Mouse (Mus musculus): Measurements from ENCODE around the gene Olfr547. TPM values are rescaled to one million over a fixed set of nuclear protein-coding genes. Genes with fewer than 3 reads are reported as not detected.
A peak's percentile ranks its signal among the peaks of the same experiment; 100 is the strongest.

The Olfr547 gene
- total and polyA plus RNA-seq, 3 experiments, result not detected

DNA sequence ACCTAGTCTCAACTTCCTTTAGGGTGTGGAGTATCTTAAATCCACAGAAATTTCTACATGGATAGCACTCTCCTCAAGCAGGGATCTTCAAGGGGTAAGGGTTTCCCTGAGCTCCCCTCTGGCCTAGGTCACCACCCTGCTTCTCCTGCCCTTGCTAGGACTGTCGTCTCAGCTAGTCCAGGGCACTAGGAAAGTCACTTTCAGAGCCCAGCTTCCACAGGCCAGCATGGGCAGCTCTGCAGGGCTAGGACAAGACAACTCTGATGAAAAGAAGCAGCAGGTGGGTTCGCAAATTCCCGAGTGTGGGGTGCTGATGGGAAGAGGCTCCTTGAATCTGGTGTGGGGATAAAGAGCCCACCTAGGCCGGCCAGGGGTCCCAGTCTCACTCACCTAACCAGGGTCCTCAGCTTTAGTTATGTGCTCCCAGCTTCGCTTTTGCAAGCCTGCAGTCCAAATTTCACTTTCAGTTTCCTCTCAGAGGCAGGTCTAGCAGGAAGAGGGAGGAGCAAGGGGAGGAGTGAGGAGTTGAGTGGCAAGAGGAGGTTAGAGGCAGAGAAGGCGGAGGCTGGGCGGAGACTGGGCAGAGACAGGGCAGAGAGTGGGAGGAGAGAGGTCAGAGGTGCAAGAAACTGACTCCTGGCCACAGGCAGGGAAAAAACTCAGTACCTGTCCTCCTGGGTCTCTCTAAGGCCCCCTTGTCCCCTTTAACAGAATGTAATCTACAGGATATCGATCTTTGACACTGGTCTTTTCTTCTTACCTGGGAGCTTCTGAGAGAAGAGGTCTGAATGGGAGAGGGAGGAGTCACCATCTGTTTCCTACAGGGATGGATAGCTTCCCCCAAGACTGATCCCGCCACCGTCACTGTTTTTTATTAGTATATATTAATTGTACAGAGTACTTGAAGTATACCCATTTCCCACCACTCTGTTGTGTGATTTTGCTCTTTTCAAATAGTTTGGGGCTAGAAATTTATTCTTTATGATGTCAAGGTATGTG lies 30.7 kb downstream of the Olfr547 start, which contains the start of gene Trim21 (continued):
- no peak for TF ChIP-seq JUND (conservative IDR thresholded peaks at IDR 0.05; ENCODE audit: low read depth, low read length)

DNA sequence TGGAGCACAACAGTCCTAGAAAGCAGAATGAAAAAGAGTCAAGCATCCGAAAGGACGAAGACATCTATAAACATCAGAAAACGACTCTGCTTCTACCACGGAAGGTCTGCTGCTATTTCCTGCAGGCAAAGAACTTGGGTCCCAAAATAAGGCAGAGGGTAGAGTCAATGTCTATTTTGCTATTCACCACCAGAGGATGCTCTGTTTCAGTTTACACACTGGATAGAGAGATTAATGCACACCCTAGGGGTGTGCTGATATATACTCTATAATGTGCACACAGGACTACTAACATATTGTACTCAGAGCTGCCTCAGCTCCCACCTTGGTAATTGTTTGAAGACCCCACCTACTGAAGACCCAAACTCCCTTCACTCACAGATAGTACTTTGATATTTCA lies 31.7 kb downstream of the Olfr547 start:
- Histone ChIP-seq H3K79me2 (replicated peaks; ENCODE audit: control insufficient read depth, extremely low read depth, insufficient read depth, poor library complexity, severe bottlenecking) (no peaks in the 10 kb centered on the region; the same call in 1 of the 2 replicates), H3K4me2 (ENCODE audit: insufficient read depth, low read depth, poor library complexity, severe bottlenecking) (no peak overlapping the region), H3K27ac (ENCODE audit: insufficient read depth, low read depth) (no peak overlapping the region), H3K4me3 (replicated peaks in 1 of 3; ENCODE audit: low read depth in 2 of 3, low read length in 2 of 3, poor library complexity in 1 of 3) (no peak overlapping the region), H3K9me3 (replicated peaks; ENCODE audit: low read length) (no peaks in the 10 kb centered on the region), H3K27me3 (replicated peaks) (no peaks in the 10 kb centered on the region), H3K9ac (ENCODE audit: insufficient read depth, low read depth) (no peak overlapping the region), H3K4me1 (ENCODE audit: control insufficient read depth in 1 of 2, insufficient read depth in 2 of 2) (peaks cover 4 to 21% of the 10 kb centered on the region in 2 experiments), H3K36me3 (replicated peaks in 1 of 2; ENCODE audit: control insufficient read depth in 1 of 2, insufficient read depth in 1 of 2, low read length in 1 of 2) (peaks cover 10 to 24% of the 10 kb centered on the region in 2 experiments)
- TF ChIP-seq CTCF (conservative IDR thresholded peaks at IDR 0.05 in 1 of 2, IDR thresholded peaks at IDR 0.05 in 1 of 2; ENCODE audit: low read depth in 2 of 2, low read length in 2 of 2) (peak; percentile 38 to 59; a peak in 3 of 4 replicates), BHLHE40 (IDR thresholded peaks at IDR 0.05; ENCODE audit: low read depth, low read length) (no peak), RAD21 (IDR thresholded peaks at IDR 0.05; ENCODE audit: low read depth, low read length) (peak; percentile 18), ZMIZ1 (IDR thresholded peaks at IDR 0.05; ENCODE audit: low read depth, low read length) (no peak), SMC3 (IDR thresholded peaks at IDR 0.05; ENCODE audit: low read depth, low read length) (peak; percentile 22; the same call in 1 of the 2 replicates), NRF1 (IDR thresholded peaks at IDR 0.05; ENCODE audit: low read depth, low read length) (no peak)
- in situ Hi-C loops (cut with MboI; ENCODE audit: low pct_ligation_motif_present, low pct_unique_long_range_greater_than_20kb, low sequenced_read_pairs), result no loop called here
- peak; percentile 12 for DNase-seq (ENCODE audit: extremely low read depth)
- dilution Hi-C loops (cut with MboI; ENCODE audit: extremely low pct_ligation_motif_present, extremely low pct_unique_long_range_greater_than_20kb, low sequenced_read_pairs), result no loop called here

DNA sequence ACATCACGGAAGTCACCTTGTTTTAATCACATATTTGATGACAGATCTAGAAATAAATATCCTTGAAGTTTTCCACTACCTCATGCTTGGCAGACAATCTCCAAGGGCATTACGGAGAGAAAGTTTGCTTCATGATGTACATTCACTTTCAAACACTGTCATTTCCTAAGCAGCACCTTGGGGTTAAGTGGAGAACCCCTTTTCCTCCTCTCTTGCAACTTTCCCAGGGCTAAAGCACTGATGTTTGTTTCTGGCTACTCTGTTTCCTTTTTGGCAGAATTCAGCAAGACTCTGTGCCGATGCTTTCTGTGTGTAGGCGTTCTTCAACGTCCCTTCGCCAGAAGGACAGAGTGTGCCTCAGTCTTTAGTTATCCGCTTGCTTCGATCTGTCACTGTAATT lies 36.6 kb downstream of the Olfr547 start, which contains the start of gene Olfr550:
Olfr550 (plus strand) TSS at position 301 of the 400 bp plus-strand sequence.
- no peak for TF ChIP-seq KAT2A (IDR thresholded peaks at IDR 0.05; ENCODE audit: insufficient replicate concordance, low read length)
- TF ChIP-seq JUND (conservative IDR thresholded peaks at IDR 0.05; ENCODE audit: low read depth, low read length), result no peak
- no peak for TF ChIP-seq NRF1 (IDR thresholded peaks at IDR 0.05; ENCODE audit: low read depth, low read length)
- TF ChIP-seq SMC3 (IDR thresholded peaks at IDR 0.05; ENCODE audit: low read depth, low read length), result no peak
- TF ChIP-seq POLR2A (IDR thresholded peaks at IDR 0.05; ENCODE audit: low read depth, low read length), result no peak
- TF ChIP-seq SIN3A (IDR thresholded peaks at IDR 0.05; ENCODE audit: low read length), result no peak
- no peak for TF ChIP-seq HCFC1 (IDR thresholded peaks at IDR 0.05; ENCODE audit: low read depth, low read length)
- TF ChIP-seq CHD2 (IDR thresholded peaks at IDR 0.05; ENCODE audit: low read length), result no peak
- Histone ChIP-seq H3K9me3 (replicated peaks; ENCODE audit: low read length) (no peaks in the 10 kb centered on the region), H3K79me2 (replicated peaks; ENCODE audit: control insufficient read depth, extremely low read depth, insufficient read depth, poor library complexity, severe bottlenecking) (no peaks in the 10 kb centered on the region; the same call in 1 of the 2 replicates), H3K27ac (ENCODE audit: insufficient read depth, low read depth) (no peak within 1 kb of the TSS), H3K4me1 (ENCODE audit: control insufficient read depth in 1 of 2, insufficient read depth in 2 of 2) (peaks cover 0 to 2% of the 10 kb centered on the region in 2 experiments; a peak in 1 of 4 replicates), H3K4me3 (replicated peaks in 1 of 3; ENCODE audit: low read depth in 2 of 3, low read length in 2 of 3, poor library complexity in 1 of 3) (no peak within 1 kb of the TSS), H3K9ac (ENCODE audit: insufficient read depth, low read depth) (no peak within 1 kb of the TSS), H3K36me3 (replicated peaks in 1 of 2; ENCODE audit: control insufficient read depth in 1 of 2, insufficient read depth in 1 of 2, low read length in 1 of 2) (no peaks in the 10 kb centered on the region), H3K27me3 (replicated peaks) (no peaks in the 10 kb centered on the region), H3K4me2 (ENCODE audit: insufficient read depth, low read depth, poor library complexity, severe bottlenecking) (no peak within 1 kb of the TSS)
- dilution Hi-C loops (cut with MboI; ENCODE audit: extremely low pct_ligation_motif_present, extremely low pct_unique_long_range_greater_than_20kb, low sequenced_read_pairs) (no loop called here), in situ Hi-C loops (cut with MboI; ENCODE audit: low pct_ligation_motif_present, low pct_unique_long_range_greater_than_20kb, low sequenced_read_pairs) (no loop called here)
- no peak for DNase-seq (ENCODE audit: extremely low read depth)
